Mouse (Mus musculus) central nervous system, embryonic 18 days (tissue): ENCODE data around the gene Mrtfb. TPM values are rescaled to one million over a fixed set of nuclear protein-coding genes. Genes with fewer than 3 reads are reported as not detected.

Experiments
- polyA plus RNA-seq: library from polyadenylated mRNA; depleted of rRNA; stranded (reverse); fragments of >200 nt; gene quantifications from 2 replicates; pipeline ENCODE4 v1.2.3, GENCODE M21; 2012; rRNA removed

Gene Mrtfb
- 11.7 and 13.1 TPM in 2 replicates for polyA plus RNA-seq

DNA sequence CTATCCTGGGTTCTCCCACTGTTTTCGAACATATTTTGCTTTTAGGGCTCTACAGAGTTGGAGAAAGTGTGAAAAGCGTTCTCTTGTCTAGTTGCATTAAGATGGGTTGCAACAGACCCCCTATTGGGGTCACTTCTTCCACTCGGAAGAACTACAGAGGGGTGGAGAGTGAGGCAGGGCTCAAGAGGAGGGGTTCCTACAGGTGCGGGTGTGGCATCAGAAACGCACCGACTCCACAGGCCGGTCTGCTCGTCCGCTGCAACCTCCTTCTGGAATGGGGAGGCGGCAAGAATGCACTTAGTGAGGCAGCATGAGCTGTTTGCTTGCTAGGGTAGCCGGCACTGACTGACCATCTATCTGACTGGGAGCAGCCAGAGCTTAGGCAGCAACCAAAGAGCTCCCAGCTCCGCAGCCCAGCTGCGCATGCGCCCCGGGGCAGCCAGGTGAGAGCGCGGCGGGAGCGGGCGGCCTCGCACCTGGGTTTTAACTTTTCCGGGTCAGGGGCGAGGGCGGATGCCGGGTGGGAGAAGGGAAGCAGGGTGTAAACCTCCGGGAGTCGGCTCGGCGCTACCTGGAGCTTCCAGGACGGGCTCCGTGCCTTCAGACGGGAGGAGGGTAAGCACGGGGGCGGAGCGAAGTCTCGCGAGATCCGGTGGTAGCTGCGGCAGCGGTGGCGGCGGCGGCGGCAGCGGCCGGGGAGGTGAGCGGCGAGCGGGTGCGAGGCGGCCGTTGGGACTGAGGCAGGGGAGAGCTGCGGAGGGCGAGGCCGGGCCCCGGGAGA, at the start of gene Mrtfb:
Mrtfb (plus strand) TSS at position 627 of the 781 bp plus-strand sequence.

Other genes starting within 250 kb of the Mrtfb start
- 15.0 and 15.9 TPM in 2 replicates for gene Ercc4, start 146.8 kb upstream of the Mrtfb start, polyA plus RNA-seq